Comparison of ENCODE assay signal across 21 mouse cellular contexts in the genomic region with DNA sequence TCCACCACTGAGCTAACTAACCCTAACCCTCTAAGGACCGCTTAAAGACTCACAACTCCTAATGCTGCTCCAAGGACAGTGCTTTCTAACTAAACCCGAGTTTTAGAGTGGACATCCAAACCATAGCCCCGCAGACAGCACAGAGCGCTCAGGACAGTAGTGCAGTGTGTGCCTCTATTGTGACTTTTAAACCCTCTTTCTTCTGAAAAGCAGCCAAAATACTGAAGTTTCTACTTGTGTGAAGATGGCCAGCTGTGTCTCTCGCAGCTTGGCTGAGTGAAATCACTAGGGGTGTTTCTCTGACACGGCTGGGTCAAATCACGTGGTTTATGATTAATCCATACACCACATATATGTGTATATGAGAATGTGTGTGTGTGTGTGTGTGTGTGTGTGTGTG. TPM values are rescaled to one million over a fixed set of nuclear protein-coding genes. Genes with fewer than 3 reads are reported as not detected.
DNase-seq lines count a peak whose midpoint lies in the region; ATAC-seq and TF ChIP-seq lines count a peak whose summit lies in the region.
"Had no signal": no experiment of that assay in that cellular context is flagged by ENCODE, and none has a peak within 500 bp of the region (broad histone marks: within the 10 kb centered on the region; RNA-seq: fewer than 3 reads in every experiment).

No protein-coding gene starts in this region.

- H3K27ac ChIP-seq in lung, embryonic 14.5 days (ENCODE audit: low read depth): peak overlapping the region; percentile 64
- peak overlapping the region; percentile 73 for H3K27ac ChIP-seq in stomach, embryonic 15.5 days
- H3K27ac ChIP-seq: embryonic facial prominence, embryonic 15.5 days; forebrain, embryonic 10.5 days; gastrocnemius, adult 2 months; heart, embryonic 13.5 days had no signal

- no peak for TF ChIP-seq POLR2A in lung, adult 2 months (IDR thresholded peaks at IDR 0.05; ENCODE audit: borderline replicate concordance, extremely low read depth, low read depth, low read length)

- 45% methylated on average over 7 of the region's 7 CpGs for WGBS in lung, embryonic 14.5 days
- 77% methylated on average over 7 of the region's 7 CpGs for WGBS in lung, adult 2 months
- WGBS in stomach, embryonic 15.5 days: 53% methylated on average over 7 of the region's 7 CpGs

- peak; percentile 76 for DNase-seq in lung, embryonic 14.5 days
- DNase-seq in lung, adult 2 months: no peak
- peak; percentile 31 for DNase-seq in testis, postnatal 10 days (ENCODE audit: low spot score)
- no peak for DNase-seq in testis, postnatal 14 days (ENCODE audit: low spot score)
- no peak for DNase-seq in adipocyte (ENCODE audit: low spot score)
- no peak for DNase-seq in spleen, adult 18-20 months
- DNase-seq: adrenal gland, adult 8-10 months; cerebellum, adult 11 months; cerebellum, adult 8-10 months; cerebellum, postnatal 14 days; embryo, embryonic 11 days; gastrocnemius, adult 2 months; gastrocnemius, postnatal 36 days; heart, adult 11 months; heart, postnatal 36 days had no signal

- no peak for TF ChIP-seq CTCF in lung, embryonic 14.5 days (IDR thresholded peaks at IDR 0.05; ENCODE audit: low read depth)
- TF ChIP-seq CTCF in lung, adult 2 months (IDR thresholded peaks at IDR 0.05; ENCODE audit: insufficient read depth, low read length): no peak

- H3K9me3 ChIP-seq in lung, embryonic 14.5 days (ENCODE audit: low read depth, low read length): no peaks in the 10 kb centered on the region
- no peaks in the 10 kb centered on the region for H3K9me3 ChIP-seq in stomach, embryonic 15.5 days
- H3K9me3 ChIP-seq: embryonic facial prominence, embryonic 15.5 days; forebrain, embryonic 10.5 days; heart, embryonic 13.5 days had no signal

- H3K4me1 ChIP-seq in lung, embryonic 14.5 days (ENCODE audit: insufficient read depth): peaks cover 18% of the 10 kb centered on the region
- no peaks in the 10 kb centered on the region; the same call in 1 of the 2 replicates for H3K4me1 ChIP-seq in lung, adult 2 months (ENCODE audit: control insufficient read depth, insufficient read depth, low read length)
- H3K4me1 ChIP-seq in stomach, embryonic 15.5 days: peaks cover 20% of the 10 kb centered on the region
- H3K4me1 ChIP-seq: embryonic facial prominence, embryonic 15.5 days; forebrain, embryonic 10.5 days had no signal

- no peaks in the 10 kb centered on the region for H3K36me3 ChIP-seq in lung, embryonic 14.5 days (ENCODE audit: insufficient read depth)
- no peaks in the 10 kb centered on the region for H3K36me3 ChIP-seq in stomach, embryonic 15.5 days
- H3K36me3 ChIP-seq: embryonic facial prominence, embryonic 15.5 days; forebrain, embryonic 10.5 days; heart, embryonic 13.5 days had no signal

- ATAC-seq in lung, embryonic 14.5 days (ENCODE audit: insufficient read depth): peak; percentile 36
- 0 out of 2 replicates have a peak, but pooled peaks have one; percentile 25 for ATAC-seq in stomach, embryonic 15.5 days (ENCODE audit: insufficient read depth, low FRiP score, low read depth)
- ATAC-seq: forebrain, embryonic 14.5 days had no signal

- H3K27me3 ChIP-seq in lung, embryonic 14.5 days (ENCODE audit: insufficient read depth, low read length): no peaks in the 10 kb centered on the region
- H3K27me3 ChIP-seq in stomach, embryonic 15.5 days (replicated peaks): no peaks in the 10 kb centered on the region
- H3K27me3 ChIP-seq: embryonic facial prominence, embryonic 15.5 days; heart, embryonic 13.5 days had no signal

- no peak overlapping the region for H3K4me3 ChIP-seq in lung, embryonic 14.5 days (ENCODE audit: low read depth, low read length)
- H3K4me3 ChIP-seq in lung, adult 2 months (replicated peaks; ENCODE audit: extremely low read depth, low read depth, low read length): no peak overlapping the region
- H3K4me3 ChIP-seq in stomach, embryonic 15.5 days (replicated peaks): no peak overlapping the region
- H3K4me3 ChIP-seq: embryonic facial prominence, embryonic 15.5 days; erythroblast, embryonic 14.5 days; forebrain, embryonic 10.5 days; gastrocnemius, adult 2 months; heart, embryonic 13.5 days had no signal

- no peak overlapping the region for H3K9ac ChIP-seq in lung, embryonic 14.5 days
- no peak overlapping the region for H3K9ac ChIP-seq in stomach, embryonic 15.5 days
- H3K9ac ChIP-seq: embryonic facial prominence, embryonic 15.5 days; heart, embryonic 13.5 days had no signal

- H3K4me2 ChIP-seq in lung, embryonic 14.5 days: no peak overlapping the region
- H3K4me2 ChIP-seq in stomach, embryonic 15.5 days: no peak overlapping the region
- H3K4me2 ChIP-seq: embryonic facial prominence, embryonic 15.5 days; heart, embryonic 13.5 days had no signal

RNA-seq across cellular contexts. Expression of a gene that starts 33.4 kb away (rescaled TPM):
- 5.8 and 7.7 TPM in 2 replicates for polyA plus RNA-seq in lung, embryonic 14.5 days (2014; fragmentation: Nextera tagmentation; extraction: Ambion mirVana)
- polyA plus RNA-seq in lung, adult 2 months (2012; rRNA removed): 2.9 and 3.1 TPM in 2 replicates
- polyA plus RNA-seq in stomach, embryonic 15.5 days (2015; fragmentation: Nextera tagmentation; extraction: Ambion mirVana): 9.0 and 9.2 TPM in 2 replicates

Comparison
In these comparisons a context has a peak if more than half of its experiments do, and no peak if none do; other contexts are left out.
1. DNase-seq: peak in lung, embryonic 14.5 days (single experiment) and testis, postnatal 10 days (single experiment); none in lung, adult 2 months (single experiment), testis, postnatal 14 days (single experiment), adipocyte (single experiment) and spleen, adult 18-20 months (0 of 2).